Mouse (Mus musculus): ENCODE data around the gene Gm8334. TPM values are rescaled to one million over a fixed set of nuclear protein-coding genes. Genes with fewer than 3 reads are reported as not detected.

Gene Gm8334
- total RNA-seq (2023), result not detected

DNA sequence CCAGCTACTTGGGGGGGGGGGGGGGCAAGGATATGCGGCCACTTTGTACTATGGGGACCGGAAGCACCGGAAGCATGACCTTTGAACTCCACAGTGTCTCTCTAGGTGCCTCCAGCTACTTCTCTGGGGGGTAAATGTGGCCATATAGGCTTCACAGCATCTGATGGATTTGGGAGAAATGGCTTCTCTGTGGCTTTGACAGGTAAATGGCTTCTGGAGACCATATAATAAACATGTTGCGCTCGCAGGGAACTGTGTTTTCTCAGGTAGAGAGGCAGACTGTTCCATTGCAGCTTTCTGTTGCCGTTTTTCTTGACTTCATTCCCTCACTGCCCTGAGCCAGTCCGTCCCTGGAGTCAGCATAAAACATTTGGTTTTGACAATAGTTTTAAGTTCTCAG lies at the start of gene Gm8334:
Gene Gm8334 (minus strand): TSS at position 101 of the 400 bp plus-strand sequence.

DNA sequence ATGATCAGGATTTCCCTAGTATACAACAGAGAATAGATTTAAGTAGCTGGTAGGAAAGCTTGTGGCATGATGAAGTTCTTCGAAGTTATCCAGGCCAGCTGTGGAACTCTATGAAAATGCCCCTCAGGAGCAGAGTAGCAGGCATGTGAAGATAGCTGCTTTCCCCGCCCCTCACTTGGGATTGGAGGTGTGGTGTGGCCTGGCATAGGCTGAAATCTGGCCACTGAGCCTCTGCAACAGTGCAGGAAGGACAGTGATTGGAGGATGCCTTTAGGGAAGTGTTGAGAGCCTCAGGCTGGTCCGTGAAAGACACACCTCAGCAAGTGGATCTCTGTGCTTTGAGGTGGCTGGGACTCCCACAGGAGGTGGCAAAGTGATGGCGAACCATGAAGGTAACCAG lies 48.3 kb upstream of the Gm8334 start, which contains the start of gene Gm15127:
Gene Gm15127 (plus strand): TSS at position 301 of the 400 bp plus-strand sequence.

Other genes starting within 250 kb of the Gm8334 start
- not detected for gene Gm15114, start 126.2 kb downstream of the Gm8334 start, total RNA-seq (2023)
- gene Gm15127, start 48.4 kb upstream of the Gm8334 start, total RNA-seq (2023), result not detected
- not detected for gene Luzp4, start 242.5 kb upstream of the Gm8334 start, total RNA-seq (2023)

Data from CD4-positive naive resting alpha-beta T cell, adult 57 days (primary cell).